Mouse (Mus musculus): ENCODE measurements around the gene Gm20388.
A peak's percentile ranks its signal among the peaks of the same experiment; 100 is the strongest.

Gm20388 gene

DNA sequence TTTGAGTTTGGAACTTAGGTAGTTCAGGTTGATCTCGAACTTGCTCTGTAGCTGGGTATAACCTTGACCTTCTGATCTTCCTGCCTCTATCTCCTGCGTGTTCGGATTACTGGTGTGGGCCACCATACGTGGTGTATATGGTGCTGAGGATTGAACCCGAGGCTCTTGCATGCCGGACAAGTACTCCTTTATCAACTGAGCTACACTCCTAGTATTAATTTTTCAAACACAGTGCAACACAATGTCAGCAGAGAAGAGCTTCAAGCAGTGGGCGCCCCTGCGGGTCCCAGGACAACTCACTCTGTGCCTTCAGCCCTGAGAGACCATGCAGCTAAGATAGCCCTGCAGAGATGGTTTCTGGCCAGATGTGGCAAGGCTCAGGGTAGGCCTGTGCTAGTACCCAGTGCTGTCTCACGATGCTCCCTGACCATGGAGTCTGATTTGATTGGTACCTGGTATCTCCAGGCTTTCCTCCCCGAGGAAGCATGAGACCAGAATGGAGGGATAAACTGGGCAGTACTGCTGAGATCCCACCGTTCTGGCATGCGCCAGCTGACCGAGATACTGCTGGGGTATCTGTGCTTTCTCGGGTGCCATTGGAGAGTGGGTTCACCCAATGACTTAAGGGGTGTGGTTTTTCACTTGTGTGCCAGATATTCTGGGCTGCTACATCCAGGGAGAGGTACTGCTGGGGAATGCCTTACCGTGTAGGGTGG is 831.3 kb downstream of the Gm20388 start:
- DNase-seq: no peak

DNA sequence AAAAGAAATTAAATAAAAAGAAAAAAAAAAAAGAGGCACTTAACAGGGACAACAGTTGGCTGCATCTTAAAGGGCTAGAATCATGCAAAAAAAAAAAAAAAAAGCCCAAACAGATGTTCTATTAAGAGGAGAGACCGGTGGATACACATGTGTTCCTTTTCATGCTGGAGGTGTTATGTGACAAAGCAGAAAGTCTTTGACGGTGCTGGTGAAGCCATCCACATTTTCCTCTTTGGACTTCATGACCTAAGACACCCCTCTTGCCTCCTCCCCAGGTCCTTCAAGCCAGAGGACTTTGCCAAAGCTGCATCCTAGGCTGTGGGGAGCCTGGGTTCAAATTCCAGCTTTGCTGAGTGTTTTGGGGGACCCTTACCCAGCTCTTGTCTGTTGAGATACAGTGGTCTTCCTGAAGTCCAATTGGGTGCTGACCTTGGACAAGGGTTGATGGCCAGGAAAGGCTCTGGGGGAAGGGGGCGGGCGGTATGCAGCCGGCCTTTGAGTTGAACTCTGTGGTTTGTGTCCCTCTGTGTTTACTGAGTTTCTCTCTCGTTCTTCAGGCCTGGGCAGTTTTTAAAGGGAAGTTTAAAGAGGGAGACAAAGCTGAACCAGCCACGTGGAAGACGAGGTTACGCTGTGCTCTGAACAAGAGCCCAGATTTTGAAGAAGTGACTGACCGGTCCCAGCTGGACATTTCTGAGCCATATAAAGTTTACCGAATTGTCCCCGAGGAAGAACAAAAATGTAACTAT is 832.7 kb downstream of the Gm20388 start:
- DNase-seq: no peak

DNA sequence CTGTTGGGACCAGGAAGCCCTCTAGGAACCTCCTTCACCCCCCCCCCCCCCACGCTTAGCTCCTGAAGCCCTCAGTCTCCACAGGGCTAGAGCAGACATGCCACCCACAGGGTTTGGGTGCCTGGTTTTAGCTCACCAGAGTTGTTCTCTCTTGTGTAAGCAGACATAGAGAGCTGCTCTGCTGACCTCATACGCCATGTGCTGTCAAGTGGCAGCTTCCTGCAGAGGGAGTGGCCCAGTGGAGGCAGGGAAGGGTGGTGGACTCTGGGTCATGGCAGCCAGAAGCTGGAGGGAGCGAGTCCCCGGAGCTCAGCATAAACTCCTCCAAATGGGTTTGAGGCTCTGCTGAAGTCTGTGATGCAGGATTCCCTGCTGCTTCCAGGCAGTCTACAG is 833.3 kb downstream of the Gm20388 start:
- DNase-seq: peak; percentile 26

DNA sequence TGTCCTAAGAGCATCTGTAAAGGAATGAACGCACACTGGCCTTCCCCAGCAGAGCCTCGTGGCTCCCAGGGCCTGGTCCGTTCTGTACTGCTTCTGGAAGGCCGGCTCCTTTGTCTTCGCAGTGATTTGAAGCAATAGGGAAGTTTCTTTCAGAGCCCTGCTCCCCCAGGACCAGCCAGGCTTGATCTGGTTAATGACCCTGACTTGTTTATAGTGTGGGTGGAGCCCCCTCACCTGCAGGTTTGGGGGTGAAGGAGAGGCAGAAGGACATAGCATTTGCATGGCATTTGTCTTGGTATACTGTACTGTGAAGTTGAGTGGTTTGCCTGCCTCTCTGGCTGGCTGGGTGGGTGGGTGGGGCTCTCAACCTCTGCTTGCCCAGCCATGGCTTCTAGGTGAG is 833.8 kb downstream of the Gm20388 start:
- DNase-seq: no peak

DNA sequence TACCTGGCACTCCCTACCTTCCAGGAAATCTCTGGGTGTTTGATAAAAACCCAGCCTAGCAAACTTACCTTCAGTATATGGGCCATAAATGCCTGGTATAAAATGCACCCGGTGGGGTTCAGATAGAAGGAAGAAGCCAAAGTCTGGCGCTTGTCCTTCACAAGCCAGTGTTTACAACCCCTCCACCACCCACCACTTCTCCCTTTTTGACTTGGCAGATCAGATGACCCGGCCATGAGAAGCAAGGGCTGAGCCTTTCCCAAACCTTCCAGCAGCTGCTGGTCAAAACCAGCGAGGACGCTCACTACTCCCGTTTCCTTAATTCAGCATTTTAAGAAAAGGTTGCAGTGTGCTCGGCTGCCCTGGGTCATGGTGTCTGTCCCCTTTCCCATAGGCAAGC is 834.6 kb downstream of the Gm20388 start:
- DNase-seq: no peak

DNA sequence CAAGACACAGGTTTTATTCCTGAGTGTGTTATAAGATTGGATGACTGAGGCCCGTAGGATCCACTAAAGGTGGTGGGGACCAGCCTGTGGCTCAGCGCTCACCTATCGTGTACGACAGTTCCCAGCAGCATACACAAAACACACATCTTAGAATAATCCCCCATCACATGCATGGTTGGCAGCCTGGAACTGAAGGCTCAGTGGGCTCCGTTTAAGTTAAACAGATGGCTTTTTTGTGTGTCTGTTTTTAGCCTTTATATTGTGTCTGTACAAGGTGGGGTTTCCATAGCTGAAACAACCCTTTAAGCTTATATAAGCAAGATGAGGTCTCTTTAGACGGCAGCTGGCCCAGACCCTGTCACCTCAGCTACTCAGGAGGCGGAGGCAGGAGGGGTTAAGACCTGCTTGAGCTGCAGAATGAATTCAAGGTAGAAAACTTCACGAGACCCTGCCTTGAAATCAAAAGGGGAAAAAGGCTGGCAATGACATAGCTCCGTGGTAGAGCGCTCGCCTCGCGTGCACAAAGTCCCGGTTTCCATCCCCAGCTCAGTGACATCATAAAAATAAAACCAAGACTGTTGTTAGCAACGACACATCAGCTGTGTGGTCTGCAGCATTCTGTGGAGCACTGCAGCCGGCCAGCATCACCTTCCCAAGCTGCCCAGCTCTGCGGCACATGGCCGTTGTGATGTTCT is 835.5 kb downstream of the Gm20388 start:
- DNase-seq: no peak

DNA sequence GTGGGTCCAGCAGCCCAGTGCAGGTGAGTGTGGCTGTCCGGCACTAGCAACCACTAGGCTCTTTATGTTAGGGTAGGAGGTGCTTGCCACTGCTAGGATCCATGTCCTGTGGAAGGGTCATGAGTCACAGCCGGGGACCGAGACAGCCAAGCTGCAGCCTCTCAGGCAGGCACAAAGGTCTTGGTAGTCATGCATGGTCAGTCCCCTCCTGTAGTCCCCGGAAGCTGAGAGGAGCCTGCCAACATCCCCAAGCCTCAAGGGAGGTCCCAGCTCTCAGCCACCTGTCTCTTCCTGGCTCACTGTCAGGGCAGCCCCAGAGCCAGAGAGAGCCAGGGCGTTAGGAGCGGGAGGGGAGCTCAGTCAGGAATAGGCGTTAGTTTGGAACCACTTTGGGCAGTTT is 836.6 kb downstream of the Gm20388 start:
- DNase-seq: no peak

DNA sequence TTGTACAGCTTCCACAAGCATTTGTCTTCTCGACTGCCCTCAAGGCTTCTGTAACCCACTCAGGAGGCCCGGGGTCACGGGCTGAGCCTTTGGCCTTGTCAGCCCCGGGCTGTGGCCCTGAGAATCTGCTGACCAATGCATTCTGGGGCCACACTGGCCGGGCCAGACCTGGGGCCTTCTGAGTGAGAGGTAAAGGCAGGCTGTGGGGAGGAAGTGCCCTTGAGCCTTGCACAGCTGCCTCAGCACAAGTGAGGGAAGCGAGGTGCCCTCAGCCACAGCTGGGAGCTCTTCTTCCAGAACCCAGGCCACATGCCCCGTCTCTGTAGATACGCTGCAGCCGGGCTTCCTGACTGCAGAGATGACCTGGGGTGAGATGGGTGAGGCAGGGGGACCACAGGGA is 840.0 kb downstream of the Gm20388 start:
- peak; percentile 27 for DNase-seq

DNA sequence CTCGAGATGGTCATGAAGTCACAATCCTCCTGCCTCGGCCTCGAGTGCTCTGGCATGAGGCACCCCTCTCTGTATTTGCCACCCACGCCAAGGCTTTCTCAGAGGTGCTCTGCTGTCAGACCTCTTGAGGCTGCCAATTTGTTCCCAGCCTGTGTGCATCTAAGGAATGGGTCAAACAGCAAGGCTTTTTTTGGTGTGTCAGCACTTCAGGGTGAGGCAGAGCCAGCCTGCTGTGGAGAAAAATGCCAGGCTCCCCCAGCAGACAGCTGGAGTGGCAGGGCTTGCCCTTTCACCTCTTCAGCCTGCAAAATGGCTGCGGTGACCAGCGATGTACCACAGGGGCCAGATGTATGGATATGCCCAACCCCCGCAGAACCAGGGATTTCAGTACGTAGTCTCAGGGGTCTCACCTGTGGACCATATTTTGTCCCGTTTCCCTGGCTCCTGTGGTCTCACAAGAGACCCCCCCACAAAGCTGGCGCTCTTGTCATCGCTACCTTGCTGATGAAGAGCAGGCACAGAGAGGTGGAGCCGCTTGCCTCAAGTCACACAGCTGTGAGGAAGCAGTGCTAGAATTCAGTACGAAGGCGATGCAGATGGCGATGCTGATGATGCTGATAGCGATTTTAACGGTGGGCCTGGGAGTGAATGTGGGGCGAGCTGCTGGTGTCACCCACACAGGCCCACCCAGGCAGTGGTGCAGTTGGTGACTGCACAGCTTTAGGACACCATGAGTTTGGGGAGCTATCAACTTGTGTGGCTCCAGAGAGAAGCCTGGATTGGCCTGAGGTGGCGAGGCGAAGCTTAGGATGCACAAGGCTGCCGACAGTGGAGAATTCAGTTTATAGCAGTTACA is 840.8 kb downstream of the Gm20388 start:
- no peak for DNase-seq

DNA sequence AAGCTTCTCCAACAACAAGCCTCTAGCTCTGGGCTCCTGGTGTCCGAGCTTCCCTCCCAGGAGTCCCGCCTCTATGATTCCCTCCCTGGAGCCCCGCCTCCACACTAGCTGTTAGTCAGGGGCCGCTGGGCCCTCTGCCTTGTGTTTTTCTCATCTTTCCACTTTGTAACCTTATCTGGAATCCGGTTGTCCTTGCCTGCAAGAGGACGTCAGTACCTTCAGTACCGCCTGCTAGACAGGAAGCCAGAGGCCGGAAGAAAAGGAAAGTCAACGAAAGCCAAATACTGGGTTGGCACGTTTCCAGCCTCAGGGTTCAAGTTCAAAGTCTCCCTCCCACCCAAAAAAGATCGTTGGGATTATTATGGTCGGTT is 841.4 kb downstream of the Gm20388 start:
- peak; percentile 59 for DNase-seq

DNA sequence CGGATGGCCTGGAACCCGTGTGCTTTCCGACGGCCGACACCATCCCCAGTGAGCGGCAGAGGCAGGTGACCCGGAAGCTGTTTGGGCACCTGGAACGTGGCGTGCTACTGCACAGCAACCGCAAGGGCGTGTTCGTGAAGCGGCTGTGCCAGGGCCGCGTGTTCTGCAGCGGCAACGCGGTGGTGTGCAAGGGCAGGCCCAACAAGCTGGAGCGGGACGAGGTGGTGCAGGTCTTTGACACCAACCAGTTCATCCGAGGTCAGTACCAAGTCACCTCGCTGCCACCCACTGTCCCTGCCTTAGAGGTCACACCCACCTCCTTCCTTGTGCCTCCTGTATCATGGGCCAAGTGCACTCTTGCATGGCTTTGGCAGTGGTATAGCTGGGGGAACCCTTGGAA is 842.8 kb downstream of the Gm20388 start:
- DNase-seq: no peak

DNA sequence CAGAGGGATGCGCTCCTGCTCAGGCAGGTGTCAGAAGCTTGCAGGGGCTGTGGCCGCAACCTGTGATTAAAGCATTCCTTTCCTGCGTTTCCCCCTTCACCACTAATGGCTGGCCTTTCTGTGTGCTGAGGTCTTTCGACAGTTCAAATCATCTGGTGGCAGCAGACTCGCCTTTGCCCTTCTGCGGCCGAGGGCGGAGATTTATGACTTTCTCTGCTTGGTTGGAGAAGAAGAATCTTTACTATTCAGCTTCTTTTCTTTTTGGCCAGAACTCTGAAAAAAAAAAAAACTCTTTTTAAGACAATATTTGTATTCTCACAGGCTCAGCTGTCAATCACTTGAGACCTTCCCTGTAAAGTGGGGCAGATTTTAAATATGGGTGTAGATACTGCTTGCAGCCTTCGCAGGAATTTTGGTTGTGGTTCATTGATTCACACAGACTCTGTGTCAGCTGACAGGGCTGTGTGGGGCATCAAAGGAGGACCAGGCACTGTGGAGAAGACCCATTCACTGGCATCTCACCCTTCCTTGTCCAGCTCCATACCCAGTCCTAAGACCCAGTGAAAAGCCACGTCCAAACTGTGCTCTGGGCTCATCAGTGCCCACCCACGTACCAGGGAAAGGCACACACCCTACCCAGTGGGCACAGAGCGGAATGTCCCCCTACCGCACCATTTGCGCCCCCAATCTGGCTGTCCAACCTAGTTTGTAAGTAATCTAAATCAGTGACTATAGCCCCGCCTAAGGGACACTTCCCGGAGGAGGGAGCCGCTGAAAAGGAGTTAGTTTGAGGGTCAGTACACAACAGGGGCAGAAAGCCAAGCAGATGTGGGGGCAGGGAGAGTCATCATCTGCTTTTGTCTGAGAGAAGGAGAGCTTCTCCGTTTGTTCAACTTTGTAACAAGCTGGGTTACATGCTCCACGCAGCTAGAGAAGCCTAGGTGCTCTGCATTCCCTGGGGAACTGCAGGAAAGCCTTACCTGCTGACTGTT is 845.0 kb downstream of the Gm20388 start:
- DNase-seq: no peak

DNA sequence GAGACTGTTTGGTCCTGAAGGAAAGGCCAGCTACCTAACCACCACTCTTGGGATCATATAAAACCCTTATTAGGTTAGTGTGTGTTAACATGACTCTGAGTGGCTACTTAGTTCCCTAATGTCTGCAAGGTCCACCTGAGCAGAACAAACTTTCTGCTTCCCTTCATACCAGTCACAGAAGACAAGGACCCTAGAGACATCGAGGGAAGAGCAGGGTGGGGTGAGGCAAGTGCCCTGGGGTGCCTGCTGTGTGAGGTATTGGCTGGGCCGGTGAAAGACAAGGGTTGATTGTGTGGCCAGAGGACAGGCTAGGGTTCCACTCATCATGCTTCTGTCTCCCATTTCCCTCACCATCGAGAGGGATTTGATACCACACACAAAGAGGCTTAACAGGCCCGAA is 847.4 kb downstream of the Gm20388 start:
- no peak for DNase-seq

DNA sequence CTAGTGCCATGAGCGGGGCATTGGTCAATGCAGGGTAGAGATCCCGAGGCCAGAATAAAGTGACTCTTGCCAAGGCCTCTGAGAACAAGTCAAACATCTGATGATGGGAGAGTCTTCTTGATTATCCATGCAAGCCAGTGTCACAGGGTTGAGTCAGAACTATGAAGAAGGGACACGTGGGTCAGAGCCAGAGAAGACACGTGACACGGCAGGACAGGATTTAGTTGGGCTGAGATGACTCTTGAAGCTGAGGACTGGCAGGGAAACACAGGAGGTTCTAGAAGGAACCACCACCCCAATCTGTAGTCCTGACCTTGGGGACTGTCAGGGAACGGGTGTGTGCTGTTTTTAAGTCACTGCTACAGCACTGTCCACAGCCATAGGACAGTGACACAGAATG is 849.2 kb downstream of the Gm20388 start:
- DNase-seq: no peak

DNA sequence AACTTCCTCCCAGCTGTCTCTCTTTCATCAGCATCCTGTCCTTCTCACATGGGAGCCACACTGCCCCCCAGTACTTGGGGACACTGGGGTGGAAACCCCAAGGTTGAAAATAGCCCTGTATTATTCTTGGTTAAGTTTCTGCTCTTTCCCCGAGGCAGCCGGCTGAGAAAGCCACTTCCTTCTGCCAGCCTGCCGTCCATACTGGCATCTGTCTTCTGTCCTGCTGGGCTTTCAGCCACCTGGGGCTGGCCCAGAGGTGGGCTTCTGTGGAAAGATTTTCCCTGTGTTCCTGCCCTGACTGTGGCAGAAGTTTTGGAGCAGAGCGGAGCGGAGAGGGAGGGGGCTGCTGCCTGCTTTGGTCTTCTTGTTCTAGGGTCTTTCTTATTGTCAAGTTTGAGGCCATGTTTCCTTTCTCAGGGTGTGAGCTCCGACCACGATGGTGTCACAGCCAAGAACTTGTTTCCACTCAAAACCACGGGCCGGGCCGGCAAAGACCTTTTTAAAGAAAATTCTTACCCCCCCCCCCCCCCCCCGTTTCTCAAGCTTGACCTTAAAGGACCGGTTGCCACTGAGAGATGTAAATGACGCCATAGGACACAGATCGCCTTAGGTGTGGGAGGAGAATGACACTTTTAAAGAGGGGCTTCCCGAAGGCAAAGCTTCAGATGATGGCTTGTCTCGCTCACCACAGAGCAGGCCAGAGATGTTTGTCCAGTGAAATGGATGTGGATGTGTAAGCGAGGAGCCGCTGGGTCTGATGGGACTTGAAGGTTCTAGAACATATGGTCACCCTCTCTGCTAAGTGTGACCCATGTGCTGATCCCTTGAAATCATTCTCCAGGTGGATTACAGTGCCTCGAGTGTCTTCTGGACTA is 849.9 kb downstream of the Gm20388 start:
- DNase-seq: no peak

DNA sequence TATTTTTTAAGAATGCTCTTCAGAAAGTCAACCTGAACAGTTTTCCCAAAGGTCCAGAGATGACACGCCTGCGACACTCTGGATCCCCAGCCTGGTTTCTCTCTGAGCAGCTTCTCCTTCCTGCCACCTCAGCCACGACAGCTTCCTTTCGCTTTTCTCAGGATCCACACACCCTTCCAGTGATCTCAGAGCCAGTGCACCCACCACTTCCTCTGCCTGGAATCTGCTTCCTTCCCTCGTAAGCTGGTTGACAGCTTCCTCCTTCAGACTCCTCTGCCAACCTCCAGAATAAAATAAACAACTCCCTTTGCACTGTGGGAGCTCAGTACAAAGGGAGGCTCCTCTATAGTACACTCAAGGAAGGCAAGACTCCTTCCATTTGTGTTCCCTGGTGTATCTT is 852.6 kb downstream of the Gm20388 start:
- DNase-seq: no peak

DNA sequence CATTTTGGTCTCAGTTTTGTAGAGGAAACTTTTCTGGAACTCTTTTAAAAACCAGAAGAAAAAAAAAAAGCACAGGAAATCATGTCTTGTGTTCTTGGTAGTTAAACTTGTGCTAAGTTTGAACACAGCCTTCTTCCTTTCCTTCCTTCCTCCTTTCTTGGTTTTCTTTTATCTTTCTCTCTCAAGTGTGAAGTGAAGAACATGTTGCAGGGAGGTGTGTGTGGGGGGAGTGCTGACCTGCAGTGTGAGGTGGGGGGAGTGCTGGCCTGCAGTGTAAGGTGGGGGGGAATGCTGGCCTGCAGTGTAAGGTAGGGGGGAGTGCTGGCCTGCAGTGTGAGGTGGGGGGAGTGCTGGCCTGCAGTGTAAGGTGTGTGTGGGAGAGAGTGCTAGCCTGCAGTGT is 854.0 kb downstream of the Gm20388 start:
- no peak for DNase-seq

DNA sequence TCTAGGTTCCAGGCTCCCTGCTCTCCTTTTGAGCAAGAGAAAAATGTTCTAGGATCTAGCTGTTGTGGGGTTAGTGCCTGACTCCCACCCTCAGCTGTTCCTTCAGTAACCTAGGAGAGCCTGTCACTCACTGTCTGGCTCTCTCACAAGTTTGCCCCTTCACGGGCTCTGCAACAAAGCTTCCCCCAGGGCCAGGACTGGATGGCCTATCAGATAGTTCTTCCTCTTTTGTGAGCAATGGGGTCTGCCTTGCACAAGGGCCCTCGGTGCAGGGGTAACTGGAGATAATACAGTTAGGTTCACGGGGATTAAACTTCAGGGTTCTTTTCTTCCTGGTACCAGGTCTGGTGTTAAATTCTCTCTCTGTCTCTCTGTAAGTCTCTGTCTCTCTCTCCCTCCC is 856.0 kb downstream of the Gm20388 start:
- DNase-seq: no peak

DNA sequence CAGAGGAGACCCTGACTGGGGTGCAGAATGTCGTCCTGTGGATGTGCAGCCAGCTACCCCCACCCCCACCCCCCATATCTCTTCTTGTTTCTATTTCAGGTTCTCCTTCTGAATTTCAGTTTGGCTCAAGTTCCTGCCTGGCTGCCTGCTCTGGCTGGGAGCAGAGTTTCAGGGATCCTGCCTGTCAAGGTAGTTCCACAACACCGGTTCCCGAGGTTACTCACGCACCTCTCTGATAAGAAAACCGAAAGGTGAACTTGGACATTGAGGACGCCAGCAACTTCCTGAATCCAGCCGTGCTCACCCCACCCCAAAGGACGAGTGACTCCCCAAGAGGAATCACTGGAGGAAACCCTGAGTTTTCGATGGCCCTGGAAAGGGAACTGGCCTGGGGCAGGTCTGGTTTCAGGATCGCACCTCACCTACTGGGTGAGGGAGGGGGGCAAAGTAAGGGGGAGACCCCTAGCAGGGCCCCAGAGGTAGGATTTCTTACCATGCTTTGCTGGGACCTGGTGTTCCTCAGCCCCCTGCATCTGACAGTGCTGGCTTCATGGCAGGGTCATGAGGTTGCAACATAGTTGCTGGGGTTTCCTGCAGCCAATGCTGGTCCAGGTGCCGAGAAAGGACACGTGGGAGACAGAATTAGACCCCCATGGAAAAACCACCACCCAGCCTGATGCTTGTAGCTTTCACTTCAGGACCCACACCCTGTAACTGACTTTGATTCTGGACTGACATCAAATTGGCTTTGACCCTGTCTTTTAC is 858.0 kb downstream of the Gm20388 start:
- no peak for DNase-seq

DNA sequence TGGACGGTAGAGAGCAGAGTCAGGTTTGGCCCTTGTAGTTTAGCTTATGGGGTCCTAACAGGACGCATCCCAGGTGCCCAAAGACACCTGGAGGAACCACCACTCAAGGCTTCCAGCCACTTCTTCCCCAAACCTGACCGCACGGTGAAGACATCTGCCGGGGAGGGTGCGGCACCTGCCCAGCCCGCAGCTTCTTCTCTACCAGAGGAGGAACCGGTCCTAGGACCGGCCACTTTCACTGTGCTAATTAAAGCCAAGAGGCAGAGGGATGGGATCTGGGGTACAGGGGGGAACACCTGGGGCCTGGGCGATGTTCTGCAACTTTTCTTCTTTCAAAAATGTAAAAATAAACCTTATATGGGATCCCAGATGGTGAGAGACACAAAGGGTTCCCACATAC is 866.5 kb downstream of the Gm20388 start:
- no peak for DNase-seq

All from liver (tissue).